Mouse (Mus musculus) intestine, postnatal 0 days (tissue): ENCODE data around the gene Efemp2. TPM values are rescaled to one million over a fixed set of nuclear protein-coding genes. Genes with fewer than 3 reads are reported as not detected.

Source experiments
- ATAC-seq: fragments of 200-750 bp; cut with Nextera tagmentation; 2 replicates; pipeline ENCODE4 v1.8.0; 2017; ENCODE audit warnings: mild to moderate bottlenecking, moderate TSS enrichment, moderate library complexity
- H3K27ac ChIP-seq: fragments of 300-500 bp; sonication (generic); 2 replicates; pipeline ENCODE4 v1.5.1; 2014; ENCODE audit warnings: mild to moderate bottlenecking, low read depth, low read length, moderate library complexity
- H3K27me3 ChIP-seq: fragments of 300-500 bp; sonication (generic); replicated peaks from 2 replicates; pipeline ENCODE4 v1.6.1; 2014; ENCODE audit warnings: low read length, mixed read lengths; ENCODE audit not compliant: control insufficient read depth, insufficient read depth
- H3K36me3 ChIP-seq: fragments of 300-500 bp; sonication (generic); 2 replicates; pipeline ENCODE4 v1.6.1; 2014; ENCODE audit warnings: mild to moderate bottlenecking, moderate library complexity; ENCODE audit not compliant: control insufficient read depth, insufficient read depth
- H3K4me1 ChIP-seq: fragments of 300-500 bp; sonication (generic); replicated peaks from 2 replicates; pipeline ENCODE4 v1.6.1; 2014; ENCODE audit warnings: antibody characterized with exemption, low read length, mixed read lengths; ENCODE audit not compliant: control insufficient read depth, insufficient read depth
- H3K4me2 ChIP-seq: fragments of 300-500 bp; sonication (generic); replicated peaks from 2 replicates; pipeline ENCODE4 v1.6.1; 2014; ENCODE audit warnings: low read depth, mild to moderate bottlenecking, moderate library complexity
- H3K4me3 ChIP-seq: fragments of 300-500 bp; sonication (generic); 2 replicates; pipeline ENCODE4 v1.5.1; 2014; ENCODE audit warnings: low read depth, low read length
- H3K9ac ChIP-seq: fragments of 300-500 bp; sonication (generic); 2 replicates; pipeline ENCODE4 v1.6.1; 2014; ENCODE audit warnings: mild to moderate bottlenecking, low read depth, low read length
- H3K9me3 ChIP-seq: fragments of 300-500 bp; sonication (generic); 2 replicates; pipeline ENCODE4 v1.6.1; 2016; ENCODE audit warnings: mixed run types; ENCODE audit not compliant: control insufficient read depth
- CTCF ChIP-seq: sonication (generic); IDR thresholded peaks from 2 replicates; pipeline ENCODE4 v1.5.1; 2016; ENCODE audit warnings: low read depth, mild to moderate bottlenecking, control low read depth, antibody characterized with exemption, moderate library complexity
- WGBS: fragments of 180-500 bp; shearing (Covaris S2); extraction: QIAGEN DNeasy Blood & Tissue Kit; methylation state at CpG from one replicate; pipeline ENCODE4 v1.1.7; 2014; 5-methylcytosine and 5-hydroxymethylcytosine counted together
- polyA plus RNA-seq: library from polyadenylated mRNA; unstranded; fragments of >200 nt; fragmentation: Nextera tagmentation; extraction: Ambion mirVana; gene quantifications from 2 replicates; pipeline ENCODE4 v1.2.1, GENCODE M21; 2015

Gene Efemp2
- polyA plus RNA-seq, 1 experiment from 2014 or later, result 40.7 TPM

GRCm38 (mm10) chr19:5472857-5473256 lies 897 bp upstream of the Efemp2 start:
- Histone ChIP-seq H3K4me2 (no peak overlapping the region), H3K27me3 (no peaks in the 10 kb centered on the region), H3K4me1 (no peaks in the 10 kb centered on the region), H3K36me3 (peaks cover 3% of the 10 kb centered on the region; the same call in 1 of the 2 replicates), H3K4me3 (no peak overlapping the region), H3K27ac (no peak overlapping the region), H3K9ac (no peak overlapping the region), H3K9me3 (no peaks in the 10 kb centered on the region)
- 78% methylated on average over 3 of the region's 3 CpGs for WGBS
- peak; percentile 53 for TF ChIP-seq CTCF
- no peak for ATAC-seq

GRCm38 (mm10) chr19:5474281-5475068 lies 721 bp downstream of the Efemp2 start:
- Histone ChIP-seq H3K9me3 (no peaks in the 10 kb centered on the region), H3K4me3 (peak overlapping the region; percentile 54), H3K36me3 (peaks cover 3% of the 10 kb centered on the region; the same call in 1 of the 2 replicates), H3K4me1 (no peaks in the 10 kb centered on the region), H3K4me2 (peak overlapping the region; percentile 93), H3K27ac (peak overlapping the region; percentile 74), H3K27me3 (no peaks in the 10 kb centered on the region), H3K9ac (peak overlapping the region; percentile 75)
- WGBS, result 1% methylated on average over 49 of the region's 68 CpGs
- ATAC-seq, result peak; percentile 40
- TF ChIP-seq CTCF, result 0 out of 2 replicates have a peak, but pooled peaks have one; percentile 9

DNA sequence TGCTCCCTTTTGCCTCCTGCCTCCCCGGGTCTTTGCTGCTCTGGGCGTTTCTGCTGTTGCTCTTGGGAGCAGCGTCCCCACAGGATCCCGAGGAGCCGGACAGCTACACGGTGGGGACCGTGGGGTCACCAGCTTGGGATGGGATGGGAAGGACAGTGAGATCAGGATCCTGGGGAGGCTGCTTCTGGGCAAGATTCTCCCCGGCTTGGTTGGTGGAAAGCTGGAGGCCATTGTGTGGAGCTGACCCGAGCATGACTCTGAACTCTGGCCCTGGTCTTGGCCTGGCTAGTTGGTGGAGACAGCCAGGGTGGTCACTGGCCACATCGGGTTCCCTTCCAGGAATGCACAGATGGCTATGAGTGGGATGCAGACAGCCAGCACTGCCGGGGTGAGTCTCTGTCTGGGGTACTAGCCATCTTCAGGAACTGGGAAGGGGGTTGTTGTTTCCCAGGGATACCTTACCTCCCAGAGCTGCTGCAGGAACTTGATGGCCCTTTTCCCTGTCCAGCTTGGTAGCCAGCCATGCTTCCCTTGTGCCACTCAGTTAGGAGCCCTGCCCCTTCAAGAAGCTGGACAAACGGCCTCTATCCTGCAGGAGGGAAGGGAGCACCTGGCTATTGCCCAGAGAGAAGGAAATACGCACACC lies 1.4 kb downstream of the Efemp2 start:
- H3K4me1 ChIP-seq, result no peaks in the 10 kb centered on the region
- peak overlapping the region; percentile 93 for H3K4me2 ChIP-seq
- 32% methylated on average over 12 of the region's 13 CpGs for WGBS
- TF ChIP-seq CTCF, result no peak
- H3K27ac ChIP-seq, result peak overlapping the region; percentile 74
- H3K4me3 ChIP-seq, result peak overlapping the region; percentile 54
- ATAC-seq, result no peak
- H3K9ac ChIP-seq, result peak overlapping the region; percentile 75
- H3K9me3 ChIP-seq, result no peaks in the 10 kb centered on the region
- peaks cover 8% of the 10 kb centered on the region; the same call in 1 of the 2 replicates for H3K36me3 ChIP-seq
- H3K27me3 ChIP-seq, result no peaks in the 10 kb centered on the region

GRCm38 (mm10) chr19:5477004-5477667 lies 3.4 kb downstream of the Efemp2 start:
- H3K9me3 ChIP-seq, result no peaks in the 10 kb centered on the region
- no peak overlapping the region for H3K9ac ChIP-seq
- no peak for ATAC-seq
- H3K36me3 ChIP-seq, result peaks cover 11% of the 10 kb centered on the region
- WGBS, result 84% methylated on average over 10 of the region's 10 CpGs
- no peak overlapping the region for H3K4me3 ChIP-seq
- no peak for TF ChIP-seq CTCF
- no peaks in the 10 kb centered on the region for H3K27me3 ChIP-seq
- no peak overlapping the region for H3K4me2 ChIP-seq
- no peaks in the 10 kb centered on the region for H3K4me1 ChIP-seq
- H3K27ac ChIP-seq, result no peak overlapping the region

GRCm38 (mm10) chr19:5477668-5478300 lies 4.0 kb downstream of the Efemp2 start:
- Histone ChIP-seq H3K4me2 (no peak overlapping the region), H3K27ac (no peak overlapping the region), H3K4me3 (no peak overlapping the region), H3K9me3 (no peaks in the 10 kb centered on the region), H3K9ac (no peak overlapping the region), H3K4me1 (no peaks in the 10 kb centered on the region), H3K36me3 (peaks cover 18% of the 10 kb centered on the region), H3K27me3 (no peaks in the 10 kb centered on the region)
- WGBS, result 88% methylated on average over 18 of the region's 18 CpGs
- TF ChIP-seq CTCF, result no peak
- ATAC-seq, result no peak

DNA sequence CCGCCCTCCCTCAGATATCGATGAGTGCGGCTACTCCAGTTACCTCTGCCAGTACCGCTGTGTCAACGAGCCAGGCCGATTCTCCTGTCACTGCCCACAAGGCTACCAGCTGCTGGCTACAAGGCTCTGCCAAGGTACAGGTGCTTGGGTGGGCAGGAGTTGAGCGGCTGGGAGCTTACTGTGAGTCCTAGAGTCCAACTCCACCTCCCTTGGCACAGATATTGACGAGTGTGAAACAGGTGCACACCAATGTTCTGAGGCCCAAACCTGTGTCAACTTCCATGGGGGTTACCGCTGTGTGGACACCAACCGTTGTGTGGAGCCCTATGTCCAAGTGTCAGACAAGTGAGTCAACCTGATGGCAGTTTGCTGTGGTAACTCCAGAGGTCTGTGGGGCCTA lies 6.3 kb downstream of the Efemp2 start:
- peaks cover 40% of the 10 kb centered on the region for H3K36me3 ChIP-seq
- H3K9ac ChIP-seq, result no peak overlapping the region
- no peaks in the 10 kb centered on the region for H3K9me3 ChIP-seq
- H3K4me1 ChIP-seq, result no peaks in the 10 kb centered on the region
- H3K4me3 ChIP-seq, result no peak overlapping the region
- H3K4me2 ChIP-seq, result no peak overlapping the region
- WGBS, result 86% methylated on average over 10 of the region's 10 CpGs
- no peak for ATAC-seq
- no peak for TF ChIP-seq CTCF
- no peak overlapping the region for H3K27ac ChIP-seq
- H3K27me3 ChIP-seq, result no peaks in the 10 kb centered on the region
